Mouse (Mus musculus): ENCODE results near the gene Ncln.
A peak's percentile ranks its signal among the peaks of the same experiment; 100 is the strongest.
"Not testable (repeated sequence)": the region's sequence is repeated elsewhere in the genome, so short reads cannot be mapped to it uniquely, and the experiment has no call there.

The Ncln gene

GRCm38 (mm10) chr10:81460951-81461350 is 35.2 kb downstream of the Ncln start:
- no peak for DNase-seq

- no peak for DNase-seq
Measured at GRCm38 (mm10) chr10:81460471-81460870, 35.7 kb downstream of the Ncln start.

- no peak for DNase-seq
Measured at GRCm38 (mm10) chr10:81459399-81459798, 36.8 kb downstream of the Ncln start.

GRCm38 (mm10) chr10:81458267-81458666 is 37.9 kb downstream of the Ncln start:
- DNase-seq, result no peak

GRCm38 (mm10) chr10:81457624-81458023 is 38.6 kb downstream of the Ncln start:
- no peak for DNase-seq

GRCm38 (mm10) chr10:81456983-81457563 is 39.1 kb downstream of the Ncln start:
- DNase-seq, result no peak

- DNase-seq, result no peak
Measured at GRCm38 (mm10) chr10:81455181-81455895, 40.9 kb downstream of the Ncln start, which contains the start of gene Nfic. TSS of gene Nfic (minus strand) at chr10:81455635.

GRCm38 (mm10) chr10:81454106-81454505 is 42.1 kb downstream of the Ncln start:
- DNase-seq, result no peak

GRCm38 (mm10) chr10:81452947-81453288 is 43.3 kb downstream of the Ncln start:
- no peak for DNase-seq

- no peak for DNase-seq
Measured at GRCm38 (mm10) chr10:81452237-81452946, 43.8 kb downstream of the Ncln start.

- DNase-seq, result no peak
Measured at GRCm38 (mm10) chr10:81451365-81451745, 44.8 kb downstream of the Ncln start.

GRCm38 (mm10) chr10:81450641-81451364 is 45.4 kb downstream of the Ncln start:
- DNase-seq, result no peak

GRCm38 (mm10) chr10:81450140-81450539 is 46.1 kb downstream of the Ncln start:
- DNase-seq, result peak; percentile 80

GRCm38 (mm10) chr10:81445516-81445915 is 50.7 kb downstream of the Ncln start:
- not testable (repeated sequence) for DNase-seq

- no peak for DNase-seq
Measured at GRCm38 (mm10) chr10:81441019-81441418, 55.2 kb downstream of the Ncln start.
